Mouse (Mus musculus) forebrain, embryonic 16.5 days (tissue): Measurements from ENCODE around the gene Bsn. TPM values are rescaled to one million over a fixed set of nuclear protein-coding genes. Genes with fewer than 3 reads are reported as not detected.

Experiments
- ATAC-seq: fragments of 200-750 bp; cut with Nextera tagmentation; 2 replicates; pipeline ENCODE4 v1.8.0; 2017; ENCODE audit warnings: mild to moderate bottlenecking, moderate library complexity
- H3K27ac ChIP-seq: fragments of 300-500 bp; sonication (generic); 2 replicates; pipeline ENCODE4 v1.5.1; 2014; ENCODE audit warnings: low read length, control low read depth
- H3K27me3 ChIP-seq: fragments of 300-500 bp; sonication (generic); replicated peaks from 2 replicates; pipeline ENCODE4 v1.6.1; 2014; ENCODE audit warnings: low read length; ENCODE audit not compliant: control insufficient read depth, insufficient read depth
- H3K36me3 ChIP-seq: fragments of 300-500 bp; sonication (generic); 2 replicates; pipeline ENCODE4 v1.6.1; 2014; ENCODE audit not compliant: control insufficient read depth, insufficient read depth
- H3K4me1 ChIP-seq: fragments of 300-500 bp; sonication (generic); replicated peaks from 2 replicates; pipeline ENCODE4 v1.6.1; 2014; ENCODE audit warnings: low read length; ENCODE audit not compliant: control insufficient read depth, insufficient read depth
- H3K4me2 ChIP-seq: fragments of 300-500 bp; sonication (generic); 2 replicates; pipeline ENCODE4 v1.6.1; 2014; ENCODE audit warnings: mild to moderate bottlenecking, low read length, control low read depth
- H3K4me3 ChIP-seq: fragments of 300-500 bp; sonication (generic); replicated peaks from 2 replicates; pipeline ENCODE4 v1.5.1; 2014; ENCODE audit warnings: mild to moderate bottlenecking, low read length, control low read depth
- H3K9ac ChIP-seq: fragments of 300-500 bp; sonication (generic); replicated peaks from 2 replicates; pipeline ENCODE4 v1.6.1; 2014; ENCODE audit warnings: low read depth, low read length, control low read depth
- H3K9me3 ChIP-seq: fragments of 300-500 bp; sonication (generic); 2 replicates; pipeline ENCODE4 v1.6.1; 2016; ENCODE audit warnings: low read length; ENCODE audit not compliant: control insufficient read depth
- WGBS: fragments of 180-500 bp; shearing (Covaris S2); extraction: QIAGEN DNeasy Blood & Tissue Kit; methylation state at CpG from one replicate; pipeline ENCODE4 v1.1.7; 2014; 5-methylcytosine and 5-hydroxymethylcytosine counted together
- polyA plus RNA-seq: library from polyadenylated mRNA; unstranded; fragments of >200 nt; fragmentation: Nextera tagmentation; extraction: Ambion mirVana; gene quantifications from 2 replicates; pipeline ENCODE4 v1.2.1, GENCODE M21; 2015

Gene Bsn
- polyA plus RNA-seq, 1 experiment from 2014 or later: 8.5 TPM

DNA sequence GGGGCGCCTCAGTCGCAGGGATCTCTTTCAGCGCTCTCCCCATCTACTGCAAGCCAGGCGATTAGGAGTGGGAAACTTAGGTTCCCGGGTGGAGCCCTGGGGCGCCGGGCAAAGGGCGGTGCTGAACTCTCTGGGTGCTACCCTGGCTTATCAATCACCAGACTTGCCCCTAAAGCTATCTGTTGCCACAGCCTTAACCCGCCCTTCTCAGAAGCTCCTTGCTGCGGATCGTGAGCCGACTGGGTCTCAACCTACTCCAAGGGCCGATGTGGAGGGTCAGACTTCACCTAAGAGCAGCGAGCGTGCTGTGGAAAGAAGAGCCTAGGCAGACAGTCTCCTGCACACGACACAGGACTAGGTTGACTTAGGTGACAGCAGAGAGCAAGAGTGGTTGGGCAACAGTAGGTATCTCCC lies 95.2 kb downstream of the Bsn start:
- H3K27me3 ChIP-seq: no peaks in the 10 kb centered on the region
- H3K4me1 ChIP-seq: peaks cover 16% of the 10 kb centered on the region
- H3K9me3 ChIP-seq: no peaks in the 10 kb centered on the region
- H3K4me2 ChIP-seq: peak overlapping the region; percentile 84
- H3K9ac ChIP-seq: peak overlapping the region; percentile 67
- peaks cover 15% of the 10 kb centered on the region for H3K36me3 ChIP-seq
- no peak overlapping the region for H3K27ac ChIP-seq
- peak overlapping the region; percentile 63 for H3K4me3 ChIP-seq
- ATAC-seq: peak; percentile 6
- 0% methylated on average over 14 of the region's 16 CpGs for WGBS

GRCm38 (mm10) chr9:108094184-108094941 lies 95.8 kb downstream of the Bsn start, which contains the start of gene Apeh:
Gene Apeh, minus strand, starts transcription at chr9:108094606.
- ATAC-seq: peak; percentile 92
- Histone ChIP-seq H3K36me3 (peaks cover 19% of the 10 kb centered on the region), H3K27me3 (no peaks in the 10 kb centered on the region), H3K4me1 (peaks cover 16% of the 10 kb centered on the region), H3K9me3 (no peaks in the 10 kb centered on the region), H3K4me2 (peak within 1 kb of the TSS; percentile 84), H3K27ac (peak within 1 kb of the TSS; percentile 72), H3K9ac (peak within 1 kb of the TSS; percentile 67), H3K4me3 (peak within 1 kb of the TSS; percentile 63)
- under 1% methylated on average over 52 of the region's 52 CpGs for WGBS

- peak overlapping the region; percentile 63 for H3K4me3 ChIP-seq
- peaks cover 19% of the 10 kb centered on the region for H3K36me3 ChIP-seq
- ATAC-seq: no peak
- no peak overlapping the region for H3K27ac ChIP-seq
- no peaks in the 10 kb centered on the region for H3K9me3 ChIP-seq
- peak overlapping the region; percentile 84 for H3K4me2 ChIP-seq
- peaks cover 16% of the 10 kb centered on the region for H3K4me1 ChIP-seq
- H3K9ac ChIP-seq: peak overlapping the region; percentile 67
- no peaks in the 10 kb centered on the region for H3K27me3 ChIP-seq
- WGBS: 74% methylated on average over 10 of the region's 10 CpGs
These were observed 96.6 kb downstream of the Bsn start for GRCm38 (mm10) chr9:108093586-108093985.

GRCm38 (mm10) chr9:108090611-108091120 lies 99.5 kb downstream of the Bsn start:
- 94% methylated on average over 7 of the region's 7 CpGs for WGBS
- no peaks in the 10 kb centered on the region for H3K9me3 ChIP-seq
- no peaks in the 10 kb centered on the region for H3K27me3 ChIP-seq
- no peak overlapping the region for H3K4me2 ChIP-seq
- H3K36me3 ChIP-seq: peaks cover 22% of the 10 kb centered on the region
- H3K27ac ChIP-seq: no peak overlapping the region
- no peak overlapping the region for H3K4me3 ChIP-seq
- H3K9ac ChIP-seq: no peak overlapping the region
- ATAC-seq: no peak
- peaks cover 14% of the 10 kb centered on the region for H3K4me1 ChIP-seq

- Histone ChIP-seq H3K9me3 (no peaks in the 10 kb centered on the region), H3K27ac (no peak overlapping the region), H3K4me2 (no peak overlapping the region), H3K4me1 (peaks cover 2% of the 10 kb centered on the region; the same call in 1 of the 2 replicates), H3K36me3 (peaks cover 18% of the 10 kb centered on the region), H3K4me3 (no peak overlapping the region), H3K9ac (no peak overlapping the region), H3K27me3 (peaks cover 22% of the 10 kb centered on the region)
- WGBS: 92% methylated on average over 4 of the region's 4 CpGs
- no peak for ATAC-seq
These were observed 104.9 kb downstream of the Bsn start for GRCm38 (mm10) chr9:108085261-108085660.

DNA sequence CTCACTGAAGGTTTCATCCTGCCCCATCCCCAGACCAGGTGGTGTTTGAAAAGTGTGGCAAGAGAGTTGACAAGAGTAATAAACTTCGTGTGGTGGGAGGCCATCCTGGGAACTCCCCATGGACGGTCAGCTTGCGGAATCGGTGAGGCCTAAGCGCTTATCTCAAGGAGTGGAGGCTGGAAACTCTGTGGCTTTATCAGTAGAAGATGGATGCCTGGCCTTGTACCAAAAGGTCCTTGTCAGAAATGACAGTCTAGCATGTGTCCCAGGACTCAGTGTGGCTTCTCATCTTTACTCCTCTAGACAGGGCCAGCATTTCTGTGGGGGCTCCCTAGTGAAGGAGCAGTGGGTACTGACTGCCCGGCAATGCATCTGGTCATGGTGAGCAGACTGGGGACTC lies 106.6 kb downstream of the Bsn start:
- no peak overlapping the region for H3K4me3 ChIP-seq
- WGBS: 87% methylated on average over 6 of the region's 6 CpGs
- no peak overlapping the region for H3K4me2 ChIP-seq
- peaks cover 13% of the 10 kb centered on the region for H3K36me3 ChIP-seq
- peaks cover 22% of the 10 kb centered on the region for H3K27me3 ChIP-seq
- peaks cover 9% of the 10 kb centered on the region for H3K4me1 ChIP-seq
- H3K9me3 ChIP-seq: no peaks in the 10 kb centered on the region
- H3K9ac ChIP-seq: no peak overlapping the region
- no peak for ATAC-seq
- H3K27ac ChIP-seq: no peak overlapping the region

GRCm38 (mm10) chr9:108082988-108083431 lies 107.2 kb downstream of the Bsn start, which contains the start of gene Rnf123:
Gene Rnf123, minus strand, starts transcription at chr9:108083346.
- no peak for ATAC-seq
- H3K36me3 ChIP-seq: peaks cover 13% of the 10 kb centered on the region
- 32% methylated on average over 12 of the region's 12 CpGs for WGBS
- H3K4me1 ChIP-seq: peaks cover 14% of the 10 kb centered on the region
- no peak within 1 kb of the TSS for H3K9ac ChIP-seq
- H3K9me3 ChIP-seq: no peaks in the 10 kb centered on the region
- peak within 1 kb of the TSS; percentile 14 for H3K4me2 ChIP-seq
- no peak within 1 kb of the TSS for H3K27ac ChIP-seq
- peaks cover 22% of the 10 kb centered on the region for H3K27me3 ChIP-seq
- no peak within 1 kb of the TSS for H3K4me3 ChIP-seq

DNA sequence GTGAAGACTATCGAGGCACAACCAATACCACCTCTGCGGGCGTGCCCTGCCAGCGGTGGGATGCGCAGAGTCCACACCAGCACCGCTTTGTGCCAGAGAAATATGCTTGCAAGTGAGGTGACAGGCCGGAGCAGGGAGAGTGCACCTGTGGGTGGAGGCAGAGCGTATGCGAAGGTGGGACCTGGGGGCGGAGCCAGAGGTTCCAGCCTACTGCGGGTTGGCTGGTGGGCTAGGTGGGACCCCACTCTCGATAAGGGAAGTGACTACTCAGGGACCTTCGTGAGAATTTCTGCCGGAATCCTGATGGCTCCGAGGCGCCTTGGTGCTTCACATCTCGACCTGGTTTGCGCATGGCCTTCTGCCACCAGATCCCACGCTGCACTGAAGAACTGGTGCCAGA lies 107.6 kb downstream of the Bsn start:
- Histone ChIP-seq H3K4me3 (no peak overlapping the region), H3K27me3 (peaks cover 22% of the 10 kb centered on the region), H3K4me1 (peaks cover 17% of the 10 kb centered on the region), H3K27ac (no peak overlapping the region), H3K36me3 (peaks cover 13% of the 10 kb centered on the region), H3K4me2 (peak overlapping the region; percentile 14), H3K9me3 (no peaks in the 10 kb centered on the region), H3K9ac (no peak overlapping the region)
- WGBS: 5% methylated on average over 19 of the region's 19 CpGs
- ATAC-seq: no peak

DNA sequence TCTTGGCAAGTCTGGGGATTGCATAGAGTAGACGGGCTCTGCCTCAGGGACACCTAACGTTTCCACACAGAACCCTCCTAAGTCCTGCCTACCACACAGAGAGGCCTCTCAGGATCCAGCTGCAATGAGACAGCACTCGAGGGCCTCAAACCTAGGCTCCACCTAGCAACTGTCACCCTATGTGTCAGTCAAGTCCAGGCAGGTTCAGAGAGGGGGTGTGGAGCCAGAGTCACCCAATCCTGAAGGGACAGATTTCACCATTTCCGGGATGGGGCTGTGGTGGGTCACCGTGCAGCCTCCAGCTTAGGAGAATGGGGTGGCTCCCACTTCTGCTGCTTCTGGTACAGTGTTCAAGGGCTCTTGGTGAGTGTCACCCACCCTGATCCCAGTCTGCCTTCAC lies 110.0 kb downstream of the Bsn start, which contains the start of gene Mst1:
Gene Mst1 (plus strand): TSS at position 269 of the 400 bp plus-strand sequence.
- no peaks in the 10 kb centered on the region for H3K9me3 ChIP-seq
- peaks cover 17% of the 10 kb centered on the region for H3K4me1 ChIP-seq
- peaks cover 22% of the 10 kb centered on the region for H3K27me3 ChIP-seq
- no peak within 1 kb of the TSS for H3K27ac ChIP-seq
- 83% methylated on average over 5 of the region's 5 CpGs for WGBS
- H3K4me2 ChIP-seq: peak within 1 kb of the TSS; percentile 93
- peak within 1 kb of the TSS; percentile 99 for H3K9ac ChIP-seq
- H3K36me3 ChIP-seq: peaks cover 7% of the 10 kb centered on the region
- ATAC-seq: no peak
- peak within 1 kb of the TSS; percentile 98 for H3K4me3 ChIP-seq
